Mouse (Mus musculus) lung, embryonic 14.5 days (tissue): ENCODE measurements at regions not wholly inside any gene's neighbourhood (a gene's known extent, or its start where the extent isn't known, plus 50 kb on each side); places are given as distances from the start of the nearest gene placed in this dataset.

Source experiments
- ATAC-seq: fragments of 200-750 bp; cut with Nextera tagmentation; 2 replicates; pipeline ENCODE4 v1.8.0; 2017; ENCODE audit warnings: mild to moderate bottlenecking, moderate TSS enrichment, moderate library complexity; ENCODE audit not compliant: insufficient read depth
- DNase-seq: peaks from one replicate; pipeline ENCODE4 v3.0.0-alpha.2; 2015
- H3K27ac ChIP-seq: fragments of 300-500 bp; sonication (generic); 2 replicates; pipeline ENCODE4 v1.5.1; 2014; ENCODE audit warnings: low read depth, mild to moderate bottlenecking, moderate library complexity
- H3K27me3 ChIP-seq: fragments of 300-500 bp; sonication (generic); 2 replicates; pipeline ENCODE4 v1.6.1; 2014; ENCODE audit warnings: low read length, control low read depth; ENCODE audit not compliant: insufficient read depth
- H3K36me3 ChIP-seq: fragments of 300-500 bp; sonication (generic); 2 replicates; pipeline ENCODE4 v1.6.1; 2014; ENCODE audit warnings: control low read depth; ENCODE audit not compliant: insufficient read depth
- H3K4me1 ChIP-seq: fragments of 300-500 bp; sonication (generic); 2 replicates; pipeline ENCODE4 v1.6.1; 2014; ENCODE audit warnings: antibody characterized with exemption, control low read depth; ENCODE audit not compliant: insufficient read depth
- H3K4me2 ChIP-seq: fragments of 300-500 bp; sonication (generic); 2 replicates; pipeline ENCODE4 v1.6.1; 2014; ENCODE audit warnings: mild to moderate bottlenecking
- H3K4me3 ChIP-seq: fragments of 300-500 bp; sonication (generic); 2 replicates; pipeline ENCODE4 v1.5.1; 2014; ENCODE audit warnings: low read depth, low read length
- H3K9ac ChIP-seq: fragments of 300-500 bp; sonication (generic); 2 replicates; pipeline ENCODE4 v1.6.1; 2014
- H3K9me3 ChIP-seq: fragments of 300-500 bp; sonication (generic); 2 replicates; pipeline ENCODE4 v1.6.1; 2016; ENCODE audit warnings: low read depth, low read length, control low read depth
- CTCF ChIP-seq: IDR thresholded peaks from 2 replicates; pipeline ENCODE4 v1.5.1; 2016; ENCODE audit warnings: antibody characterized with exemption, low read depth
- whole genome bisulfite sequencing: fragments of 180-500 bp; shearing (Covaris S2); extraction: QIAGEN DNeasy Blood & Tissue Kit; methylation state at CpG from one replicate; pipeline ENCODE4 v1.1.7; 2014; 5-methylcytosine and 5-hydroxymethylcytosine counted together

- H3K4me1 ChIP-seq, result no peaks in the 10 kb centered on the region
- no peak overlapping the region for H3K4me3 ChIP-seq
- H3K27me3 ChIP-seq, result peaks cover 10% of the 10 kb centered on the region; the same call in 1 of the 2 replicates
- WGBS, result 63% methylated on average over 6 of the region's 6 CpGs
- TF ChIP-seq CTCF, result peak; percentile 66
- no peak overlapping the region for H3K9ac ChIP-seq
- no peaks in the 10 kb centered on the region for H3K9me3 ChIP-seq
- H3K4me2 ChIP-seq, result peak overlapping the region; percentile 44
- no peaks in the 10 kb centered on the region for H3K36me3 ChIP-seq
- no peak overlapping the region for H3K27ac ChIP-seq
- ATAC-seq (0 out of 2 replicates have a peak, but pooled peaks have one; percentile 10), DNase-seq (peak; percentile 31)
Measured at GRCm38 (mm10) chr4:114688973-114689371, 132.6 kb upstream of the Gm12830 start.

- DNase-seq (no peak), ATAC-seq (no peak)
- TF ChIP-seq CTCF, result no peak
- H3K27me3 ChIP-seq, result no peaks in the 10 kb centered on the region
- H3K9me3 ChIP-seq, result no peaks in the 10 kb centered on the region
- no peak overlapping the region for H3K27ac ChIP-seq
- WGBS, result 42% methylated on average over 4 of the region's 4 CpGs
- no peak overlapping the region for H3K4me2 ChIP-seq
- H3K4me1 ChIP-seq, result no peaks in the 10 kb centered on the region
- no peak overlapping the region for H3K9ac ChIP-seq
- no peak overlapping the region for H3K4me3 ChIP-seq
- H3K36me3 ChIP-seq, result no peaks in the 10 kb centered on the region
Measured at GRCm38 (mm10) chr4:114705586-114705985, 115.9 kb upstream of the Gm12830 start.

GRCm38 (mm10) chr4:114710182-114710909 lies 111.2 kb upstream of the Gm12830 start:
- Histone ChIP-seq H3K36me3 (no peaks in the 10 kb centered on the region), H3K27ac (no peak overlapping the region), H3K4me3 (no peak overlapping the region), H3K9ac (no peak overlapping the region), H3K4me2 (no peak overlapping the region), H3K27me3 (no peaks in the 10 kb centered on the region), H3K9me3 (no peaks in the 10 kb centered on the region), H3K4me1 (no peaks in the 10 kb centered on the region)
- no peak for ATAC-seq
- DNase-seq, result no peak
- no peak for TF ChIP-seq CTCF
- WGBS, result 80% methylated on average over 3 of the region's 3 CpGs

GRCm38 (mm10) chr4:114711082-114711481 lies 110.4 kb upstream of the Gm12830 start:
- Histone ChIP-seq H3K36me3 (no peaks in the 10 kb centered on the region), H3K4me3 (no peak overlapping the region), H3K9me3 (no peaks in the 10 kb centered on the region), H3K4me2 (no peak overlapping the region), H3K27ac (no peak overlapping the region), H3K4me1 (no peaks in the 10 kb centered on the region), H3K9ac (no peak overlapping the region), H3K27me3 (no peaks in the 10 kb centered on the region)
- DNase-seq, result no peak
- 0 out of 2 replicates have a peak, but pooled peaks have one; percentile 12 for TF ChIP-seq CTCF
- 61% methylated on average over 3 of the region's 3 CpGs for WGBS
- no peak for ATAC-seq

DNA sequence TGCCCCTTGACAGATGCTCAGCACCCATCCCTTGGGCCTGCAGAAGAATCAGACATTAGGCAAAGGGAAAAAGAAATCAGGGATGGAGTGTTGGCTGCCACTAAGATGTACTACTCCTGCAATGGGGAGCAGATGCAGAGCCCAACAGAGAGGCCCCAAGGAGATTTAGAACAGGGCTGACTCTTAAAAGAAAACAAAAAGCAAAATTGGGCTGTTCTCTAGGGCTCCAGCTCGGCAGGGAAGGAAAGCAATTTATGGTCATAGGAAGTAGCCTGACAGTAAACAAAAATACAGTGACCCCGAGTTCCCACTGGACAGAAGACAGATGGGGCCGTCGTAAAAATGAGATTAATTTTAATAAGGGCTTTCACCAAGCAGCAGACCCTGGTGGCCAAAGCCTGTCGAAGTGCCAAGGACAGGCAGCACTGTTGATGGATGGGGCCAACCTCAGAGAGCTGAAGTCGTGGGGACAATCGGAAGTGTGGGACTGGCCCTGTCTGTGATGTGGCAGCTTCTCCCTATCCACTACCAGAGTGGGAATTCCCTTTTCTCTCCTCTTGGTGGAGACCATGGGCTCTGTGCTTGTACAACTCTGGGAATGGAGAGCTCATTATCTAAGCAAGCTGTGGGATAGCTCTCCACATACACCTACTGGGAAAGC lies 109.4 kb upstream of the Gm12830 start:
- WGBS, result 18% methylated on average over 7 of the region's 7 CpGs
- Histone ChIP-seq H3K9ac (no peak overlapping the region), H3K9me3 (no peaks in the 10 kb centered on the region), H3K4me2 (no peak overlapping the region), H3K4me3 (no peak overlapping the region), H3K4me1 (no peaks in the 10 kb centered on the region), H3K27me3 (no peaks in the 10 kb centered on the region), H3K36me3 (no peaks in the 10 kb centered on the region), H3K27ac (no peak overlapping the region)
- ATAC-seq (peak; percentile 70; the same call in 1 of the 2 replicates), DNase-seq (peak; percentile 54)
- TF ChIP-seq CTCF, result peak; percentile 34; the same call in 1 of the 2 replicates

- Histone ChIP-seq H3K27me3 (no peaks in the 10 kb centered on the region), H3K27ac (no peak overlapping the region), H3K36me3 (no peaks in the 10 kb centered on the region), H3K4me1 (no peaks in the 10 kb centered on the region), H3K9me3 (no peaks in the 10 kb centered on the region), H3K4me3 (no peak overlapping the region), H3K9ac (no peak overlapping the region), H3K4me2 (no peak overlapping the region)
- 53% methylated on average over 4 of the region's 4 CpGs for WGBS
- DNase-seq (no peak), ATAC-seq (0 out of 2 replicates have a peak, but pooled peaks have one; percentile 15)
- TF ChIP-seq CTCF, result no peak
Measured at GRCm38 (mm10) chr4:114712921-114713527, 108.5 kb upstream of the Gm12830 start.

DNA sequence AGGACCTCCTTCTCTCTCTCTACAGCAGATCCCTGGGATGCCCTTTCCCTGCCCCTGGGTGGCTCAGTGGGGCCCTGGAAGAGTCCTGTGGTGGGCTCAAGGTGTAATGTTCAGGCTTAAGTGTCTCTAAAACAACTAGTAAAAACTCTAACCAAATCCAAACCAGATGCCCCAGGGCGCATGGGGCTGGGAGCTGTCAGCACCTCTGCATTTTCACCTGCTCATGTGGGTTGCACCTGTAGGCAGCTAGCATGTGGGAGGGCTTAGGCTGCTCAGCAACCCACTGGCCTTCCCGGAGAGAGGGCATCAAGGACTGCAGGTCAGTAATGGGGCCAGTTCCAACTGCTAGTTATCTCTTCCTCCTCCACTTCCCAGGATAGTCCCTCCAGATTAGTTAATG lies 104.8 kb upstream of the Gm12830 start:
- WGBS, result 59% methylated on average over 2 of the region's 2 CpGs
- no peaks in the 10 kb centered on the region for H3K9me3 ChIP-seq

More for the DNA sequence above, 104.8 kb upstream of the Gm12830 start:
- DNase-seq (no peak), ATAC-seq (no peak)
- TF ChIP-seq CTCF, result no peak
- H3K27ac ChIP-seq, result no peak overlapping the region
- no peaks in the 10 kb centered on the region for H3K36me3 ChIP-seq
- H3K4me1 ChIP-seq, result no peaks in the 10 kb centered on the region
- no peak overlapping the region for H3K9ac ChIP-seq
- H3K4me2 ChIP-seq, result no peak overlapping the region
- H3K27me3 ChIP-seq, result no peaks in the 10 kb centered on the region
- H3K4me3 ChIP-seq, result no peak overlapping the region
